Mouse (Mus musculus): ENCODE data around the gene Prkaa2. TPM values are rescaled to one million over a fixed set of nuclear protein-coding genes. Genes with fewer than 3 reads are reported as not detected.

The Prkaa2 gene
- polyA plus RNA-seq, 1 experiment from 2014 or later: 1.1 TPM

DNA sequence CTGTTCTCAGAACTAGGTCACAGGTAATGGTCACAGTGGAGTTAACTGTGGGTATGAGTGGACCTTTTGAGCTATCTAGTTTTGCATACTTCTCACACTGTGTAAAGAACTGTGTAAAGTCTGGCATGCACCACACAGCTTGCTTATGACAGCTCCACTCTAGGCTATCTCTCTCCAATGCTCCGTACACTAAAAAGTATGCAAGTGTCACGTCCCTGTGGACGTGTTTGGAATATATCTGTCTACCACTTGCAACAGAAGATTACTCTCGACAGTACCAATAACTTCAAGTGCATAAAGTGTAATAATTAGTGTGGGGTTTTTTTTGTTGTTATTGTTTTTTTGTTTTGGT lies 8.4 kb downstream of the Prkaa2 start:
- Histone ChIP-seq H3K27ac (ENCODE audit: low read depth) (no peak overlapping the region), H3K4me1 (ENCODE audit: insufficient read depth) (no peaks in the 10 kb centered on the region), H3K36me3 (replicated peaks; ENCODE audit: insufficient read depth, low read length) (no peaks in the 10 kb centered on the region), H3K9me3 (ENCODE audit: low read length) (no peaks in the 10 kb centered on the region), H3K4me3 (ENCODE audit: low read depth, low read length) (no peak overlapping the region), H3K4me2 (ENCODE audit: low read depth, low read length) (no peak overlapping the region), H3K27me3 (ENCODE audit: insufficient read depth, low read length) (no peaks in the 10 kb centered on the region), H3K9ac (replicated peaks) (no peak overlapping the region)
- ATAC-seq: no peak
- no peak for TF ChIP-seq CTCF (IDR thresholded peaks at IDR 0.05; ENCODE audit: low read depth)
- TF ChIP-seq EP300 (IDR thresholded peaks at IDR 0.05; ENCODE audit: low read depth): no peak
- DNase-seq: no peak
- WGBS (ENCODE audit: insufficient replicate concordance): 70% methylated on average over 4 of the region's 4 CpGs

DNA sequence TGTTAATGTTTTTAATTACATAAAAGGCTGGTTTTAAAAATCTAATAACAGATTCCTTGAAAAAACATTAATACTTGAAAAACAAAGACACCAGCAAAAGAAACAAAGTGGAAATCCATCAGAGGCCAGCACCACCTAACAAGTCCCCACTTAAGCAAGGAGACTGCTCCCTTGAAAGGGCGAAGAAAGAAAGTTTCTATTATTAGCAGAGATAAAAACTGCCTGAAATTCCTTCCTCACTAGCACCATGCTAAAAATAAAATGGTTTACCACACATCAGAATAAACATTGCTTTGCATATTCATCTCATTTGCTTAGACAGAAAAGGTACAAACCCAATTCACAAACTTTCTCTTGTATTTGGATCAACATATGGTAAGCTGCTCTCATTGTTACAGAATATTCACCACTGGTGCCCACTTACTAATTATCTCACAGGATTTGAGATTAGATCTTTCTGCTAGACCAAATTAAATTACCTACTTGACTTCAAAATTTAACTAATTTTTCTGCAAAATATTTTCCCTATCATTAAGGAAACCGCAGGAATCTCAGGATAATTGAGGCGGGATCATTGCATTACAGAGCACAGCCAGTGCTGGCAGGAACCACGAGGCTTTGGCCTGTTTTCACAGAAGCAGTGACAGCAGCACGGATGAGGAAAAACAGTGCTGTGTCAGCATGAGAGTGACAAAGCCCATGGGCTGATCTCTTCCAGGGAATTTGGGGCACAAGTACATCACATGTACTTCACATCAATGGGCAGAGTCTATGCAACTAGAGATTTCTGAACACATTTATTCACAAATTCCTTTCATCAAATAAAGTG lies 9.0 kb downstream of the Prkaa2 start:
- Histone ChIP-seq H3K4me3 (ENCODE audit: low read depth, low read length) (no peak overlapping the region), H3K27me3 (ENCODE audit: insufficient read depth, low read length) (no peaks in the 10 kb centered on the region), H3K27ac (ENCODE audit: low read depth) (no peak overlapping the region), H3K4me2 (ENCODE audit: low read depth, low read length) (no peak overlapping the region), H3K9me3 (ENCODE audit: low read length) (no peaks in the 10 kb centered on the region), H3K36me3 (replicated peaks; ENCODE audit: insufficient read depth, low read length) (no peaks in the 10 kb centered on the region), H3K4me1 (ENCODE audit: insufficient read depth) (no peaks in the 10 kb centered on the region), H3K9ac (replicated peaks) (no peak overlapping the region)
- no peak for TF ChIP-seq CTCF (IDR thresholded peaks at IDR 0.05; ENCODE audit: low read depth)
- TF ChIP-seq EP300 (IDR thresholded peaks at IDR 0.05; ENCODE audit: low read depth): no peak
- no peak for ATAC-seq
- DNase-seq: no peak
- WGBS (ENCODE audit: insufficient replicate concordance): 53% methylated on average over 5 of the region's 5 CpGs

DNA sequence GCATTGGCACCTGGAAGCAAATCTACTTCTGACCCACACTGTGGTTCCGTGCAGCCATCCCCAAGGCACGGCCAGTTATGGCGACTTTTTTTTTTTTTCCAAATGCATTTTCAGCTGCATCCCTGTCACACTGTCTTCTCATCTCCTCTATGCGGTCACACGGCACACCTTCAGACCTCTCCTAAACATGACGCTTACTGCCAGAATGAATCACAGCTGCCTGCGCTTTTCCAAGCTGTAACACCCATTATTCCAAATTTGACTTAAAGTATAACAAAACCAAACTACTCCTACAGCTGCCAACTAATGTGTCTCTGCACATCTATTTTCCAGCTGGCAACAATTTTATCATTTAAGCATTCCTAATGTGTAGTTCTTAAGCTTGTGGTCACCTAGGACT lies 11.0 kb downstream of the Prkaa2 start:
- H3K4me3 ChIP-seq (ENCODE audit: low read depth, low read length): no peak overlapping the region
- WGBS (ENCODE audit: insufficient replicate concordance): 91% methylated on average over 7 of the region's 7 CpGs
- H3K27me3 ChIP-seq (ENCODE audit: insufficient read depth, low read length): no peaks in the 10 kb centered on the region
- H3K9me3 ChIP-seq (ENCODE audit: low read length): no peaks in the 10 kb centered on the region
- no peaks in the 10 kb centered on the region; the same call in 1 of the 2 replicates for H3K4me1 ChIP-seq (ENCODE audit: insufficient read depth)
- TF ChIP-seq CTCF (IDR thresholded peaks at IDR 0.05; ENCODE audit: low read depth): no peak
- no peak for TF ChIP-seq EP300 (IDR thresholded peaks at IDR 0.05; ENCODE audit: low read depth)
- DNase-seq: no peak
- H3K27ac ChIP-seq (ENCODE audit: low read depth): no peak overlapping the region
- H3K36me3 ChIP-seq (replicated peaks; ENCODE audit: insufficient read depth, low read length): no peaks in the 10 kb centered on the region
- no peak overlapping the region for H3K9ac ChIP-seq (replicated peaks)
- no peak for ATAC-seq
- no peak overlapping the region for H3K4me2 ChIP-seq (ENCODE audit: low read depth, low read length)

DNA sequence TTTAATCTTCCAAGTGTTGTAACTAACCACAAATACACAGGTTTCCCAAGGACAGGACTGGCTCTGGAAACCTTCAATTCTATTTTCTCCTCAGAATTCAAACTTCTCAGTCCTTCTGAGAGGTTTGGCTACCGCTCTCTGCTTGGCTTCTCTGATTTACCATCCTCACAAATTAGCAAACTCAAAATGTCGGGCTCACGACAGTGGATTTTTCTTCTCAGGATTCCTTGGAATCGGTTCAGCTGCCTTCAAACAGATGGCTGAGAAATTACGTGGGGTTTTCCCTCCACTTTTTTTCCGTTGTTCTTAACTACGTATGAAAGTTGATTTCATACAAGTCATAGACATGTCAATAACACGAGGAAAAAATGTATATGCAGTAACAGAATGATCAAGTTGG lies 11.5 kb downstream of the Prkaa2 start:
- TF ChIP-seq CTCF (IDR thresholded peaks at IDR 0.05; ENCODE audit: low read depth) (no peak), EP300 (IDR thresholded peaks at IDR 0.05; ENCODE audit: low read depth) (no peak)
- ATAC-seq (no peak), DNase-seq (no peak)
- H3K36me3 ChIP-seq (replicated peaks; ENCODE audit: insufficient read depth, low read length): no peaks in the 10 kb centered on the region
- no peak overlapping the region for H3K9ac ChIP-seq (replicated peaks)
- no peak overlapping the region for H3K4me3 ChIP-seq (ENCODE audit: low read depth, low read length)
- WGBS (ENCODE audit: insufficient replicate concordance): 80% methylated on average over 8 of the region's 8 CpGs
- no peaks in the 10 kb centered on the region; the same call in 1 of the 2 replicates for H3K4me1 ChIP-seq (ENCODE audit: insufficient read depth)
- H3K27me3 ChIP-seq (ENCODE audit: insufficient read depth, low read length): no peaks in the 10 kb centered on the region
- H3K4me2 ChIP-seq (ENCODE audit: low read depth, low read length): no peak overlapping the region
- no peak overlapping the region for H3K27ac ChIP-seq (ENCODE audit: low read depth)
- no peaks in the 10 kb centered on the region for H3K9me3 ChIP-seq (ENCODE audit: low read length)

DNA sequence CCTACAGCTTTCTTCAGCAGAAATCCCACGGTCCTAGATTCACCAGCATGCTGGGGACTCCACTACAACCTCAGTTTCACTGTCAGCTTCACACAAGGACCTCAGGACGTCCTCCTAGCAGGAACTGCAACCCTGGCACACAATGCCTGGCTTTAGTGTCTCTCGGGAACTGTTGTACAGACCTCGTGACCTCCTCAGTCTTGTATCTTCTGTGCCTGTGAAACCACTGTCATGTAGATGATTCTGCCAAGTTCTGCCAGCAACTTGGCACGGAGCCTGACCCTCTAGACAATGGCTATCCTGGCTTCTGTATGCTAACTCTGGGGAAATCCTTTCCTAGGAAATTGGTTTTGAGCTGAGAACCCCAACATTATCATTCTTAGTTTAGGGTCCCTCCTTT lies 14.4 kb downstream of the Prkaa2 start:
- DNase-seq (no peak), ATAC-seq (no peak)
- no peak for TF ChIP-seq CTCF (IDR thresholded peaks at IDR 0.05; ENCODE audit: low read depth)
- no peak overlapping the region for H3K4me3 ChIP-seq (ENCODE audit: low read depth, low read length)
- H3K4me2 ChIP-seq (ENCODE audit: low read depth, low read length): no peak overlapping the region
- no peak overlapping the region for H3K9ac ChIP-seq (replicated peaks)
- no peaks in the 10 kb centered on the region; the same call in 1 of the 2 replicates for H3K4me1 ChIP-seq (ENCODE audit: insufficient read depth)
- no peak overlapping the region for H3K27ac ChIP-seq (ENCODE audit: low read depth)
- no peaks in the 10 kb centered on the region for H3K9me3 ChIP-seq (ENCODE audit: low read length)
- WGBS (ENCODE audit: insufficient replicate concordance): 65% methylated on average over 5 of the region's 5 CpGs
- no peaks in the 10 kb centered on the region for H3K27me3 ChIP-seq (ENCODE audit: insufficient read depth, low read length)
- H3K36me3 ChIP-seq (replicated peaks; ENCODE audit: insufficient read depth, low read length): no peaks in the 10 kb centered on the region

DNA sequence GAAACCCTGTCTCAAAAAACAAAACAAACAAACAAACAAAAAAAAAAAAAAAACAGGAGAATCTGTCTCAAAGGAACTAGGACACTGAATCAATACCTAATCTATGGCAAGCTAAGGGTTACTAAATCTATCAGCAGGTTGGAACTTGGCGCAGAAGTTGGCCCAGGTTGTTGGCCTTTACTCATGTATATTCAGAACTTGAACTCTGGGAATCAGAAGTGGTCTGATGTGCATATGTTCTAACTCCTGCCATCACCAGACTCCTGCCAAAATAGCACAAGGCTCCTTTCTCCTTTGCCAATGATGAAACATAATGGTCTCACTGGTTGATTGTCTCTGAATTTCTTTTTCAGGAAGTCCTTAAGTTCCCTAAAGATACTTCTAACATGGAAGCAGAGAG lies 15.7 kb downstream of the Prkaa2 start:
- no peak for TF ChIP-seq EP300 (IDR thresholded peaks at IDR 0.05; ENCODE audit: low read depth)
- no peak for TF ChIP-seq CTCF (IDR thresholded peaks at IDR 0.05; ENCODE audit: low read depth)
- no peaks in the 10 kb centered on the region for H3K9me3 ChIP-seq (ENCODE audit: low read length)
- H3K27me3 ChIP-seq (ENCODE audit: insufficient read depth, low read length): no peaks in the 10 kb centered on the region
- ATAC-seq (no peak), DNase-seq (no peak)
- WGBS (ENCODE audit: insufficient replicate concordance): 85% methylated on average over 1 of the region's 1 CpGs
- H3K4me2 ChIP-seq (ENCODE audit: low read depth, low read length): no peak overlapping the region
- H3K9ac ChIP-seq (replicated peaks): no peak overlapping the region
- no peaks in the 10 kb centered on the region for H3K36me3 ChIP-seq (replicated peaks; ENCODE audit: insufficient read depth, low read length)
- no peaks in the 10 kb centered on the region; the same call in 1 of the 2 replicates for H3K4me1 ChIP-seq (ENCODE audit: insufficient read depth)
- no peak overlapping the region for H3K27ac ChIP-seq (ENCODE audit: low read depth)
- no peak overlapping the region for H3K4me3 ChIP-seq (ENCODE audit: low read depth, low read length)
